Mouse (Mus musculus): ENCODE measurements around the gene Rgs19. TPM values are rescaled to one million over a fixed set of nuclear protein-coding genes. Genes with fewer than 3 reads are reported as not detected.

Gene Rgs19
- polyA plus RNA-seq (2012; rRNA removed), result 40.4 and 51.8 TPM in 2 replicates

DNA sequence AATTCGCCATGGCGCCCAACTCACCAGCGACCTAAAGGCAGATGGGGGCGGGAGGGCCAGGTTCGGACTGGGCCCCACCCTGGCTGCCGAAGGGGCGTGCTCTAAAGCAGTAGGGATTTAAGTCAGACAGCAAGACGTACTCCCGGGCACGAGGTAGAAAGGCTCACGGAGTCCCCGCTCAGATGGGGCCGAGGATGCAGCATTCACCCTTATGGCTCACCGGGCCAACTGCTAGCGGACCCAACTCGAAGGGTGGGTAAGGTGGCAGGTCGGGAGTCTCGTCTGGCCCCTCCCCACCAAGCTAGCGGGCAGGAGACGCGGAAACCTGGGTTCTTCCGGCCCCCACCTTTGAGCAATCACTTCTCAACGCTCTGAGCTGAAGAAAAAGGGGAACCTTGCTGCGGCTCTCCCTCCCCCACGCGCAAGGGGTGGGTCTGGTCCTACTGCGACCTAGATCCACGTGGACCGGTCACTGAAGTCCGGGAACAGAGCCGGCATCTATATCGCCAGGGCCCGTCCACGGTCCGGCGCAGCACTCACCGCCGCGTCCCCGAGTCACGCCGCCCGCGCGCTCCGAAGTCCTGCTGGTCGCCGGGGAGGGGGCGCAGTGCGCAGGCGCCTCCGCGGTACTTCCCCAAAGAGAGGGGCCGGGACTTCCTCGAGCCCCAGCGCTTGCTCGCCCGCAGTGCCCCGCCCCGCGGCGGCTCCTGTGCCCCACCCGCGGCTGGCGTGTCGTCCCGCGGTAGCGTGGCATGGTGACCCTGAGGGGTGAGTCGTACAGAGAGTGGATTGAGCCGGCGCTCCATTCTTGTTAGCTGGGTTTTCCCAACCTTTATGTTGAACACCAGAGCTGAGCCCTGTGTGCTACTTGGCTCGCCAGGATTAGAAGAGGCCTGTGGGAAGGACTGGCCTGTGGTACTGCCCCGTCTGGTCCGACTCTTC lies at the start of gene Rgs19:
Gene Rgs19, minus strand, starts transcription at position 639 of the 942 bp plus-strand sequence.
- DNase-seq (ENCODE audit: low spot score), result peak; percentile 77

DNA sequence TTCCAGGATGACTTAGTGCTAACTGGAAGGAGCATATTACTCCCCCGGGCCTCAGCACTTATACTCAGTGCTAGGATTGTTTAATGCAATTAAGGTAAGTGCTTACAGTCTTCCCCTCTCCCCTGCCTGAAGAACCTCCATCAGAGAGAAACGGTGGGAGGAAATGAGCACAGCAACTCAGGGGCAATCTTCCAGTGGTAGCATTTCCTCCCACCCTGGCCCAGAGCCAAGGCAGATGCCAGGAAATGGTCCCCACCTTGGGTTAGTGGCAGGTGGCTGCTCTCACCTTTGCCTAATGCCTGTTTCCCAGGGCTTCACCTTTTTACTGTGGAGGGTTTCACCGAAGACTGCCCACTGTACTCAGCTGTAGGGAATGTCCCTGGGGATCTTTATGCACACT lies 36.3 kb upstream of the Rgs19 start:
- DNase-seq (ENCODE audit: low spot score), result no peak

DNA sequence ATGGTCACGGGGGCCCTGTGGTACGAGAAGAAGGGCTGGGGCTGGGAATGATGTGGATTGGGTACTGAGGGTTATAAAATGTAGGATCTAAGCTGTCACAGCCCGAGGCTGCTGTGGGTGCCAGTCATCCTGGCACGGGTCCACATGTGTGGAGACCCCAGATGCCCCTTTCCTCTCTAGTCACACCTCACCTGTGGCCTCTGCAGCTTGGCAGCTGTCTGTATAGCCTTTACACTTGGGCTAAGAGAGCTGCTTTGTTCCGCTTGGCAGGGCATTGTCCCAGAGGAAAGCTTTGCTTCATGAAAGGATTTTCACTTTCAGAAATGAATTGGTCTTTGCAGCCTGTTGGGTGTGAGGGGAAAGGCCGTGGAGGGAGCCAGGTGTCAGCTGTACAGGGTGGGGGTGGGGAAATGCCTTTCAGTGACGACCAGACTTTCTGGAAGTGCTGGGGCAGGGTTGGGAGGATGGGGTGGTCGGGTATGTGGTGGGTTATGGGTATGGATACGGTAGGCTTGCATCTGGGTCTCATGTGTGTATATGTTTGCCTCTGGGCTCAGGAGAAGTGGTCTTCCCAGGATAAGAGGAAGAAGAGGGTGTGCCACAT lies 34.0 kb upstream of the Rgs19 start:
- no peak for DNase-seq (ENCODE audit: low spot score)

DNA sequence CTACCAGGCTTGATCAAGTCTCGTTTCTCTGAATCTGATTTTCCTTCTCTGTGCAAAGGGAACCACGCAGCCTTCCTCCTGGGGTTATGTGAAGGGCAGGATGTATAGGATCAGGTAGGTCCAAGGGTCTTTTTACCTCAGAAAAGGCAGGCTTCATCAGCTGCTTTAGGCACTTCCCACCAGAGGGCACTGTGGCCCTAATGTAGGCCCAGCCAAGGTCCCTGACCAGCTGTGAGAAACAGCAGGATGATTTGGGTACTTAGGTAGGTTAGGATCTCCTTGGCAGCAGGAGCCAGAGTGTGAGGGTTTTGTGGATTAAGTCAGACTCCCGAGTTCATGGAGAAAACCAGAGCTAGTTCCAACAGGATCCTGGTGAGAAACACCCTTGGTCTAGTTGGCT lies 28.4 kb upstream of the Rgs19 start:
- DNase-seq (ENCODE audit: low spot score), result no peak

DNA sequence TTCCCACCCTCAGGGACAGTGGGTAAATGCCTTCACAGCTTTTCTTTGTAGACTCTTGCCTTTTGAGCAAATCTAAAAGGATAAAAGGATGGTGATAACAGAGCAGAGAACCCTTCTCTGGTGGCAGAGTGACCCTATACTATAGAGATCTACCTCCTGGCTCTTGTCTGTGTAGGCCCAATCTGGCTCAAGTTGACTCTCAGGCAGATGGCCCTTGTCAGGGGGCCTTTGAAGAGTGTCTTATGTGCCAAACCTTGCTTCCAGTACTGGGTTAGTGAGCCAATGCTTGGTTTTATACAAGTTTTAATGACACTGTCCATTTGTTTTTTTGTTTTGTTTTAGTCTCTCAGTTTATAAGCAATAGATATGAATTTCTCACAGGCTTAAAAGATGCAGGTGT lies 27.4 kb upstream of the Rgs19 start:
- no peak for DNase-seq (ENCODE audit: low spot score)

DNA sequence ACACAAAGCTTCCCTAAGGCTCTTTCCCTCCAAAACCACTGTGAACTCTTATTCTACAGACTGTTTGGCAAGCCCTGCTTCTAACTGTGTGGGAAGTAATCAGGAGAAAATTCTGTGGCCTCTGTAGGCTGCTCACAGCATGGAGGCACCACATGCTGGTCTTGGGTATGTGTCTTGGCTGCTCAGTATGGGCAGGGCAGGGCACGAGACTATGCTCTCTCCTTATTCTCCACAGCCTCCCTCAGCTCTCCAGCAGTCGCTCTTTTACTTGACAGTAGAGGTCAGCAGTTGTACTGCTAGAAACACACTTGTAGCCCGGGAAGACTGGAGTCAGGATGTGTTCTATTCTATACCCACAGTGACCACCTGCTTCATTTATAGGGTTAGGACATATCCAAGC lies 26.3 kb upstream of the Rgs19 start:
- DNase-seq (ENCODE audit: low spot score), result no peak

DNA sequence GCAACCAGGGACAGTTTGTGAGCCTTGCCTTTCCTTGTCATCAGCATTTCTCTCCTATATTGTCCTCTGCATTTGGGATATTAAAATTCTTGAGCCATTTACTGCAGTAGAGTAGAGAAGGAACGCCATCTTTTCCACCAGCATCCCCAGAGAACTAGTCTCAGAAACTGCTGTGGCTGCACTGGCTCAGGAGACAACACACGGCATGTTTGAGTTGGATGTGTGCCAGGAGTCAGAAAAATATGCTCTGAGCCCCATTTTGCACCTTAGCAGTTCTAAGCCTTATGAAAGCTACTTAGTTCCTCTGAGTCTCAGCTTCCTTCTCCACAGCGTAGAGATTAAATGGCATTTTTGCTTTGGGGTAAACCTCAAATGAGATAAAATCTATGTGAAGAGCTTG lies 23.2 kb upstream of the Rgs19 start:
- DNase-seq (ENCODE audit: low spot score), result no peak

DNA sequence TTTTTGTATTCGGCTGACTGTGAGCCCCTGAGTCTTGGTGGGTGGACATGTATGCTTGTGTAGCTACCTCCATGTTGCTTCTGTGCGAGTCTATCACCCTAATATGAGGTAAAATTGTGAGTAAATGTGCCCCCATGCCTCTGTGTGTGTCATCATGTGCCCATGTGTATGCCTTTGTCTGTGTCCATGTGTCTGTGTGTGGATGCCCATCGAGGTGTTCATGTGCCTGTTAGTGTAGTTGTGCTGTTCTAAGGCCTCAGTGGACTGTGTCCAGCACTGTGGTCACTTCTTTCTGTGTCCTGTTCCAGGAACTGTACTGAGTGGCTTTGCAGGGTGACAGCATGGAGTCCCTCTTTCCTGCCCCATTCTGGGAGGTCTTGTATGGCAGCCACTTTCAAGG lies 21.6 kb upstream of the Rgs19 start:
- no peak for DNase-seq (ENCODE audit: low spot score)

DNA sequence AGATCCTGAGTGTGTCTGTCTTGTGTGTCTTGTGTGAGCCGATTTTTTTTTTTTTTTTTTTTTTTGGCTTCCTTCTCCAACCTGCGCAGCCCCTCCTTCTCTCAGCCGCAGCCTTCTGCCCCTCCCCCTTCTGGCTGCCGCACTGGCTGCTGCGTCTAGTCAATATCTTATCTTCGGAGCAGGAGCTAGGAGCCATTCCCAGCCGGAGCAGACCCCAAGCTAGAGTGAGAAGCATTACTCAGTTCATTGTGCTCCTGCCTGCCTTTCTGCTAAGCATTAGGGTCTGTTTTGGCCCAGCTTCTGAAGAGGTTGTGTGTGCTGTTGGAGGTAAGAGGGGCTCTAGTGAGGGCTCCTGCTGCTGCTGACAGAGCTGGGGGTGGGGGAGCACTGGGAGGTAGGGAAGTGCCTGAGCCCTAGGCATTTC lies 21.1 kb upstream of the Rgs19 start, which contains the start of gene Oprl1:
Gene Oprl1, plus strand, starts transcription at position 114 of the 424 bp plus-strand sequence.
- no peak for DNase-seq (ENCODE audit: low spot score)

DNA sequence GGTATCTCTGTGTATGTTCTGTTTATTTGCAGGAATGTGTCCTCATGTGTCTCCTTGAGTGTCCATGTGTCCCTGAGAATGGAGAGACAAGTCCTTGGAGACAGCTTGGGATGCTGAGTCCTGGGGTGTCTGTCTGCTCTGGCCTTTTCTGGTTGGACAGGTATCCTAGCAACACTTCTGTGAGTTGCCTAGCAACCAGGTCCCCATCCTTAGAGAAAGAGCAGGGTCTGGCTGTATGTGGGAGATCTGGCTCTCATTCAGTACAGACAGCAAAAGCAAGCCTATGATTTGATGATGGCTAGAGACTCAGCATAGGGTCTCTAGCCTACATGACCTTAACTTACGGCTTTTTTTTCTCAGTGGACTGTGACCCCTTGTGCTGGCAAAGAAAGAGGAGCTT lies 20.0 kb upstream of the Rgs19 start:
- no peak for DNase-seq (ENCODE audit: low spot score)

DNA sequence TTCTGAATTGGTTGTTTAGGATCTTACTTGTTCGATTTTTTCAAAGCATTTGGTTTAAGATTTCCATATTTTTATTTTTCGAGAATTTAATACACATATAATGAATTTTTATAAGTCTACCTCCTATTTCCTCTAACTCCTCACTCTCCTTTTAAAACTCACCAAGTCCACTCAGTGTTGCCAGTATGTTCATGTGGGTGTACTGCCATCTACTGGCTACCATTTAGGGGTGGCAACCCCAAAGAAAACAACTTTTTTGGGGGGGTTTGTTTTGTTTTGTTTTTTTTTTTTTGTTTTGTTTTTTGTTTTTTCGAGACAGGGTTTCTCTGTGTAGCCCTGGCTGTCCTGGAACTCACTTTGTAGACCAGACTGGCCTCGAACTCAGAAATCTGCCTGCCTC lies 12.9 kb upstream of the Rgs19 start:
- no peak for DNase-seq (ENCODE audit: low spot score)

DNA sequence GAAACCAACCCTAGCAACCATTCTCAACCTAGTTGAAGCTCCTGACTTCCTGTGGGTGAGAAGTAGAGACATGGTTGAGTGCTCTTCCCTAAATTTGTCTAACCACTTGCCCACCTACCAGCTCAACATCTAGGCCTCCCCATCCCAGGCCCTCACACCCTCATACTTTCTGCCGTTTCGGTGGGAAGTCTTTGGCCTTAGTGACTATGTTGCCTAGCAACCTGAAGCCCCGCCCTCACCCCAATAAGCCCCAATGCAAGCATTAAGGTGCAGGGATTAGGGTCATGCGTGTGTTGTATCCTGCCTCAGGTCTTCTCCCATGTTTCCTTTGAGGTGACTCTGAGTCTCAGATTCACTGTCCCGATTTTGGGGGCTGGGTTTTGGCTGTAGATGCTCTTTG lies 4.5 kb upstream of the Rgs19 start, which contains the start of gene Lkaaear1:
Gene Lkaaear1, minus strand, starts transcription at position 202 of the 400 bp plus-strand sequence.
- no peak for DNase-seq (ENCODE audit: low spot score)

DNA sequence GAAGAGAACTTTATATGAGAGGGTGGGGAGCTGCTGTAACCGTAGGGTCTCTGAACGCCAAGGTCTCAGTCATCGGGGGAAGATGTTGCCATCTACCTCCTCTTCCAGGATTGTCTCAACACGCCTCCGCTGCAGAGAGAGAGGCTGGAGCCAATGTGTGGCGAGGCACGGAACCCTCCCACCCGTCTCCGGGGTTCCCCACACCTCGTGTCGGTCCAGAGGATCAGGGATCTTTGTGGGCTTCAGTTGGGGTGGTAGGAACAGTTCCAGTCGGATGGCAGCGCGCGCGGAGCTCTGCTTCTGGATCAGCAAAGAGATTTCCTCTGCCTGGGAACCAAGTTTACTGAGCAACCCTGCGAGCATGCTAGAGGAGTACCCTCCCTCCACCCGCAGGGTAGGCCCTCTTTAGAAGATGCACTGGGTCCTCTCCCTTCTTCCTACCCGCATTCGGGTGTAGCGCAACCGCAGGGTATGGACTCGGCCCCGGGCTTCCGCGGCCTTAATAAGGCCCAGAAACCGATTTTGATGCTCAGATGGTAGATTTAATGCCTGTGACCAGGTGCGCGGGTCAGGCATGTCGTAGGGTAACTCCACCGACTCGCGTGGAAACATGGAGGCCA lies 3.1 kb upstream of the Rgs19 start:
- no peak for DNase-seq (ENCODE audit: low spot score)

DNA sequence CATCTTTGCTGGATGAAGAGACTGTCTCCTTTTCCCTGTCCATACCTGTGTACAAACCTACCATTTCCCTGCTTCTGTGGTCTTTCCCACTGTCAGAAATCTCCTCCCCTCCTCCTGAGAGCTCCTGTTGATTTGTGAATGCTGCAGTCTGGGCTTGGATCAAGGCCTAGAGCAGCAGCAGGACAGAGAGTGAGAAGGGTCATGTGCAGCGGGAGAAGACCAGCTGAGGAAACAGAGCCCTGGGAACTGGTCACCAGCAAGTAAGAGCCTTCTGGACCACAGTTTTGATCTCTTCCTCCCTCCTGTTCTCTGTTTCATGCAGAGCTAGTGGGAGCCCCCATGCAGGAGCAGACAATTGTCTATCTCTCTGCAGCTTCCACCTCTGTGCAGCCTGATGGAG lies 2.0 kb upstream of the Rgs19 start:
- DNase-seq (ENCODE audit: low spot score), result no peak

DNA sequence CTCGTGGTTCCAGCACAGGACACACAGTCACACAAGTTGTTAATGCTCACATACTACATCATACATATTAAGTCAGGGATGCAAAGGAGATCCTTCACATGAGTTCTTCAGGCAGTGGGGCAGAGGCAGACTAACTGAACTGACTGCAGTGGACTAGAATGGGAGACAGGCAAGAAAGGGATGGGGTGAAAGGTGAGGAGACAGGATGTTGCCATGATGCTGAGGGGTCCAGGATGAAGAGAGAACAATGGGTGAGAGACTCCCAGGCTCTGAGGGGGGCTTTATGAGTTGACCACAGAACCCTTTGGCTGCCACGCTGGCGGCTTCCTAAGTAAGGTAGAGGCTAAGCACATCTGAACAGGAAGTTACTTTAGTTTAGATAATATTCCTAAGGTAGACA lies 804 bp upstream of the Rgs19 start:
- no peak for DNase-seq (ENCODE audit: low spot score)

DNA sequence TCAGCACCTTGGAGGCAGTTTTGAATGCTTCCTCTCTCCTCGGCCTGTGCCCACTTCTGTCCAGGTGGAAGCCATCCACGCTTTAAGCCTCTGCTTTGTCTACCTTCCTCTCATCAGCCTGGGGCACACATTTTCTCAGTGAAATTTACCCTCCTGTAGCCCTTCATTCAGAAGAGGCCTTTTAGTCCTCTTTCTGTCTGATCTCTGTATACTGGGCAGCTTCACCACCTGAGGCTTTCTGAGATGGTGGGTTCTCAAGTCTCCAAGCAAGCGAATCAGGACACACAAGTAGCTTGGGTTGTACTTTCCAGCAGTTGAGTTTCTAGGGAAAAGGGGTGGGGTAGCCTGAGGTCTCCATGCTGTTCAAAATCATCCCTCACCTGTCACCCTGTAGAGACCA lies 1.5 kb downstream of the Rgs19 start:
- DNase-seq (ENCODE audit: low spot score), result no peak

DNA sequence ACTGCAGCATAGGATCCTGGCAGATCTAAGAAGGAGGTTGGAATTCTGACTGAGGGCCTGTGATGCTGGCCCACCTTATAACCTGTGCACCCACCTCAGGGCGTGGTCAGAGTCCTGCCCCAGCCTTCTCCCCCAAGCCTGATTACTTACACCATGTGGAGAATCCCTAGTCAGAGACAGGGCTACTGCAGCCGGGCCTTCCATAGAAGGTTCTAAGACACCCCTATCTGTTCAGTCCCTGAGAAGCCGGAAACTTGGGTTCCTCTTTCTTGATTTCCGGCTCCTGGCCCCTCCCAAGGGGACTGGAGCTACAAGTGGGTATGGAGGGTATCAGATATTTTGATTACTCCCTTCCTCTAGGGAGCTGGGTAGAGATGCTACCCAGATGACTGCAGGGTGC lies 2.2 kb downstream of the Rgs19 start:
- no peak for DNase-seq (ENCODE audit: low spot score)

DNA sequence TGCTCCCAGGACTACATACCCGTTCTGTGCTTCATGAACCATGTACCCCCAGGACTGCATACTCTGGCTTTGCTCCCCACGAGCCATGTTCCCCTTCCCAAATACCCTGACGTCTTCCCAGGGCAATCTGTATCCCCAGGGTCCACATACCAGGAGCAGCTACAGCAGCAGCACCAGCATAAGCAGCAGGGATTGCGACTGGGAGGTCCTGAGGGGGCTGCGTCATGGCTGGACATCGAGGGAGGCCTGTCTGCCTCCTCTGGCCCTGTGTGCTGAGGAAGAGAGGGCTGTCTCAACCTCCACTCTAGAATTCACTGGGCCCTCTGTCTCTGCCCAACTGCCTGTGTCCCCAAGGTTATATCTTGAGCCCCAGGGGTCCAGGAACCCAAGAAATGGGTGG lies 2.7 kb downstream of the Rgs19 start:
- DNase-seq (ENCODE audit: low spot score), result no peak

DNA sequence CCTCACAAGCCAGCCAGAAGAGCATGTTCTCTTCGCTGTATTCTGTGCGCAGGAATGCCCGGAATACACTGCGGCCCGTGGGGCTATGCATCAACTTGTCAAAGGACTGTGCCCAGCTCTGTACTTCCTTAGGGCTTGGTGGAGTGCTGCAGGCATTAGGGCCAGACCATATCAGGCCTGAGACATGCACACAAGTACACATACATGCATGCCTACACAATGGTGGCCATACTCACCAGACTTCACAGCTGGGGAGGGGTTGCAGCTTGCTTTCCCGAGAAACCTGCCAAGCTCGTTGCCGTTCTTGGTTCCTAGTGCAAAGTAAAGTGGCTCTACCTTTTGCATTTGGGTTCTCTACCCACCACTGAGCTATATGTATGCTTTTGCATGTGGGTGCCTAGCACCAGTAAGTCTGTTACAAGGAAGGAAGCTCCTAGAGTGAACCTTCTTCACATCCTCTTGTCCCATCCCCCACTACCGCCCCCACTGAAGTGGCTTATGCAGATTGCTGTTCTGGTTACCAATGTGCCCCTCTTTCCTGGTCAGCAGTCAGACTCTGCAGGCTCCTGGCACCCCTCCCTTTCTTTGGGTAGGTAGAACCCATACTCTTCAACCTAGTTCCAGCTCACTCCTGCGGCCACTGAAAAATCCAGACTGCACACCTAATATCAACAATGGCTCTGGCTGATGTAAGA lies 4.2 kb downstream of the Rgs19 start:
- DNase-seq (ENCODE audit: low spot score), result no peak

DNA sequence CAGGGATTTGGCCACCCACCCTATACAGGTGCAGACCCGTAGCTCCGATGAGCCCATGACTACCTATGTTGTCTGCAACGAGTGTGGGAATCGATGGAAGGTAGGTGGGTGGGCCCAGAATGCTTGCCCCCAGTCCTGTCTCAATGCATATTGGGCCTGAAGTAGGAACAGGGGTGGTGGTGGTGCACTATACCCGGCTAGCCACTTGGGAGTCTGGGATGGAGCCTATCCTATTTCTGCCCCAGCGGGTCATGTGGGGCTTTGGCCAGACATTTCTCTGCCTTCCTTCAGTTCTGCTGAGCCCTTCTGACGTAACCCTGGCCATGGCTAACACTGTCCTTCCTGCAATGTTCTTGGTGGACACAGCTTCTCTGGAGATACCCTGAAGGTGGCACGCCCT lies 6.2 kb downstream of the Rgs19 start:
- DNase-seq (ENCODE audit: low spot score), result no peak

DNA sequence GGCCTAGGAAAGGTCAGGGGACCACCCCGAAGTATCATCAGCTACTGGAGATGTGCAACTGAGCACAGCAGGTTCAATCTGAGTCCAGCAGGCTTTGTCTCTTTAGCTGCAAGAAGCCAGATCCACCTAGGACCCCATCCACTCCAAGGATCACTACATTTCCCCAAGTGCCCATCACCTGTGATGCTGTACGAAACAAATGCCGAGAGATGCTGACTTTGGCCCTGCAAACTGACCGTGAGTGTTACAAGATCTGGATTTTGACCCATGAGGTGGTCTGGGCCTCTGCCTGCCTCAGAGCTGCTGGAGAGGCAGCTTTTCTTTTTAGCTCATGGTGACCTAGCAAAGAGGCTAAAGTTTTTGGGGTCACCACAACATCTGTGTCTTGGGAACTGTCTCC lies 8.1 kb downstream of the Rgs19 start:
- no peak for DNase-seq (ENCODE audit: low spot score)

DNA sequence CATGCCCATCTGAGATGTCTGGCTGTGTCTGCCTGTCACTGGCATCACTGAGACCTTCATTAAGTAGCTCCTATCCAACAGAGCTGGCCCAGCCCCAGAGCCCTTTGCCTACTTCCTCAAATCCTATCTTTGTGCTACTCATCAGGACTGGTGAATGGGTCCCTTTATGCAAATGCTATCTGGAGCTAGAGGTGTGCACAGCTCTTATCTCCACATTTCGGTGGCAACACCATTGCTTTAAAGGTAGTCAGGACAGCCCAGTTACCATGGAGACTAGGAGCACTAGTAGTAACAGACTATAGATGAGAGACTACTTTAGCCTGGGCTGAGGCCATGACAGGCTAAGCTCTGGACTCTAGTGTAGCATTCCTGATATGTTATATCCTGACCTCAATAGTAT lies 9.1 kb downstream of the Rgs19 start:
- DNase-seq (ENCODE audit: low spot score), result no peak

Data from urinary bladder, adult 2 months (tissue).